Mouse (Mus musculus) embryonic facial prominence, embryonic 14.5 days (tissue): ENCODE measurements around the gene Psmg4. TPM values are rescaled to one million over a fixed set of nuclear protein-coding genes. Genes with fewer than 3 reads are reported as not detected.

Experiments
- ATAC-seq: fragments of 200-750 bp; cut with Nextera tagmentation; 2 replicates; pipeline ENCODE4 v1.8.0; 2017; ENCODE audit warnings: low read depth, moderate number of reproducible peaks, moderate TSS enrichment
- DNase-seq: peaks from one replicate; pipeline ENCODE4 v3.0.0-alpha.2; 2015; ENCODE audit warnings: low spot score
- H3K27ac ChIP-seq: fragments of 300-500 bp; sonication (generic); replicated peaks from 2 replicates; pipeline ENCODE4 v1.5.1; 2014; ENCODE audit warnings: low read depth, mild to moderate bottlenecking, low read length, moderate library complexity
- H3K27me3 ChIP-seq: fragments of 300-500 bp; sonication (generic); replicated peaks from 2 replicates; pipeline ENCODE4 v1.6.1; 2014; ENCODE audit warnings: low read length; ENCODE audit not compliant: control insufficient read depth, insufficient read depth
- H3K36me3 ChIP-seq: fragments of 300-500 bp; sonication (generic); 2 replicates; pipeline ENCODE4 v1.6.1; 2014; ENCODE audit warnings: low read length, mixed read lengths; ENCODE audit not compliant: control insufficient read depth, insufficient read depth
- H3K4me1 ChIP-seq: fragments of 300-500 bp; sonication (generic); 2 replicates; pipeline ENCODE4 v1.6.1; 2014; ENCODE audit warnings: antibody characterized with exemption, low read length; ENCODE audit not compliant: control insufficient read depth, insufficient read depth
- H3K4me2 ChIP-seq: fragments of 300-500 bp; sonication (generic); 2 replicates; pipeline ENCODE4 v1.6.1; 2014; ENCODE audit warnings: low read depth, mild to moderate bottlenecking, low read length, moderate library complexity, mixed read lengths
- H3K4me3 ChIP-seq: fragments of 300-500 bp; sonication (generic); 2 replicates; pipeline ENCODE4 v1.5.1; 2014; ENCODE audit warnings: low read depth, mild to moderate bottlenecking, low read length
- H3K9ac ChIP-seq: fragments of 300-500 bp; sonication (generic); 2 replicates; pipeline ENCODE4 v1.6.1; 2014; ENCODE audit warnings: low read depth, mild to moderate bottlenecking, low read length, moderate library complexity, mixed read lengths
- H3K9me3 ChIP-seq: fragments of 300-500 bp; sonication (generic); 2 replicates; pipeline ENCODE4 v1.6.1; 2016; ENCODE audit warnings: low read length; ENCODE audit not compliant: control insufficient read depth
- WGBS: fragments of 180-500 bp; shearing (Covaris S2); extraction: QIAGEN DNeasy Blood & Tissue Kit; methylation state at CpG from one replicate; pipeline ENCODE4 v1.1.7; 2014; 5-methylcytosine and 5-hydroxymethylcytosine counted together
- polyA plus RNA-seq: library from polyadenylated mRNA; unstranded; fragments of >200 nt; fragmentation: Nextera tagmentation; extraction: Ambion mirVana; gene quantifications from 2 replicates; pipeline ENCODE4 v1.2.1, GENCODE M21; 2014

Psmg4 gene
- polyA plus RNA-seq, 1 experiment from 2014 or later: 76.5 TPM

DNA sequence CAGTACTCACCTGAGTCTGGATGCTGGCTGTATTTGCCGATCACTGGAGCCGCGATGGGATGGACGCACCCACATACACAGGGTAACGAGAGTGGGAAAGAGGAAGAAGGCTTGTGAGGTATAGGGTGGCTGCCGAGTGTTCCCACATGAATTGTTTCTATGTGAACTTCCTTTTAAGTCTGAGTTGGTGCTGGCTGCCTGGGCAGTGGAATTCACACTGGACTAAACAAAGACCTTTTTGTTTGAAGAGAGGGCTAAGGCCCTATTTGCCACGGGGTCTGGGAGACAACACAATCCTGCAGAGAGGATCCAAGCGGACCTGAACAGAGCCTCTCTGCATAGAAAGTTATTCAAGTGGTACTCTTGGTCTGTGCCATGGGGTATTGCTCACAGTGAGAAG, 30.6 kb downstream of the Psmg4 start:
- H3K27me3 ChIP-seq: no peaks in the 10 kb centered on the region
- no peak overlapping the region for H3K27ac ChIP-seq
- peaks cover 5% of the 10 kb centered on the region; the same call in 1 of the 2 replicates for H3K36me3 ChIP-seq
- 53% methylated on average over 8 of the region's 8 CpGs for WGBS
- no peak overlapping the region for H3K4me3 ChIP-seq
- ATAC-seq: no peak
- H3K4me1 ChIP-seq: no peaks in the 10 kb centered on the region
- H3K4me2 ChIP-seq: no peak overlapping the region
- H3K9me3 ChIP-seq: no peaks in the 10 kb centered on the region
- no peak for DNase-seq
- no peak overlapping the region for H3K9ac ChIP-seq

DNA sequence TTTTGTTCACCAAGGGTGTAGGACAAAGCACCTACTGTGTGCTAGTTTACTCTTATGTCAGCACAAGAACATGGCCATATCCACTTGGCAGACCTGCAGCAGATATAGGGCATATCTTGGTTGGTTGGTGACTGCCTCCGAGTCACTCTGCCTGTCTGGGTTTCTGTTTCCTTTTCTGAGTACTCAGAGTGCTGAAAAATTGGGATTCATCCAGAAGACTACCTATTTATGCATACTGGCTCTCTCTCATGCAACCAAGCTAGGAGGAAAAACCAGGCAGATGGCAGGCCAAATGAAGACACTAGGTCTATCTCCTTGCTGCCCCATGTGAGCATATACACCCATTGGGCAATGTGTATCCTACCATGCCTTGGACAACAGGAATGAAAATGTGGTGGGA, 32.9 kb downstream of the Psmg4 start:
- DNase-seq (no peak), ATAC-seq (no peak)
- no peak overlapping the region for H3K4me3 ChIP-seq
- H3K27ac ChIP-seq: no peak overlapping the region
- no peak overlapping the region for H3K4me2 ChIP-seq
- no peaks in the 10 kb centered on the region for H3K27me3 ChIP-seq
- H3K4me1 ChIP-seq: no peaks in the 10 kb centered on the region
- no peaks in the 10 kb centered on the region for H3K9me3 ChIP-seq
- no peak overlapping the region for H3K9ac ChIP-seq
- peaks cover 5% of the 10 kb centered on the region; the same call in 1 of the 2 replicates for H3K36me3 ChIP-seq
- 100% methylated on average over 1 of the region's 1 CpGs for WGBS

DNA sequence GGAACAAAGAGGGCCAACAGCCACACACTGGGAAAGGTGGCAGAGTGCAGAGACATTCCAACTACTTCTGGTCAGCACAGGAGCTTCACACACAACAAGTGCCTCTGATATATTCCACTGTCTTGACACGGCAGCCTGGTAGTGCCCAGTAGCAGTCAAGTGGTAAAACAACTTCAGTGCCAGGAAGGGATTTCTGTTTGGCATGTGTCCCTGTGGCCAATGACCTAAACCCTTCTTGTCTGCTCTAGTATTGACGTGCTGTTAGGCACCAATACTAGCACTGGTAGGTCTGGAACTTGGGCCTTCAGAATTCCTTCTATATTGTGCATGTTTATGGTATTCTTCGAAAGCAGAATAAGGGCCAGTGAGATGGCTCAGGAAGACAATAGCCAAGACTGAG, 42.5 kb downstream of the Psmg4 start:
- no peaks in the 10 kb centered on the region for H3K36me3 ChIP-seq
- no peak overlapping the region for H3K4me2 ChIP-seq
- ATAC-seq (no peak), DNase-seq (no peak)
- no peaks in the 10 kb centered on the region for H3K4me1 ChIP-seq
- no peaks in the 10 kb centered on the region for H3K27me3 ChIP-seq
- no peak overlapping the region for H3K4me3 ChIP-seq
- H3K9ac ChIP-seq: no peak overlapping the region
- H3K27ac ChIP-seq: no peak overlapping the region
- 92% methylated on average over 3 of the region's 3 CpGs for WGBS
- no peaks in the 10 kb centered on the region for H3K9me3 ChIP-seq

DNA sequence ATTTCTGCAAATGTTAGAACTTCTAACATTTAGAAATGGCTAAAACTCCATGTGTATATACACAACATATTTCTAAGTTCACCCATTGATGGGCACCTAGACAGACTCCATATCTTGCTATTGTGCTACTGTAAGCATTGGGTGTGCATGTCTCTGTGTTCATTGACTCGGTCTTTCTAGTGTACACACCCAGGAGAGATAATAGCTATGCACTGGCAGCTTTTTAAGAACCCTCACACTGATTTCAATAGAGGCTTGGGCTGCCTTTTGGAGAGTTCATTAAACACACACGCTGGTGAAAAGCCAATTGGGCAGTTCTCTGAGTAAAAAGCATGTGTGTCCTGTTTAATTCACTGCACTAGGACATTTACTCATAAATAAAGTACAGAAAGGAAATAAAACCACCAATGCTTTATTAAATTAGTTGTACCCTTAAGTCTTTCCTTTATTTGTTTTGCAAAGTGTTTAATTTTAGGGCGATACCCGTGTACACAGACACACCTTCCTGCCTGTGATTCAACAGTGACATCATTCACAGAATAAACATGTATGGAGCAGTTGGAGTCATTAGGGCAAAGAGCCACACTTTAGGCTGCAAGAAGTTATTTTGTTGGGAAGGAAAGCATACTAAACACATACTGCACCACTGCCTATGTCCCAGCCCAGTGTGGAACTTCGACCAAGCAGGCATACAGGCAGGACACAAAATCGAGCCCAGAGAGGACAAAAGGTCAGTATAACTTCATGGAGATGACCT, 45.1 kb downstream of the Psmg4 start:
- DNase-seq: no peak
- no peak overlapping the region for H3K4me2 ChIP-seq
- no peak overlapping the region for H3K4me3 ChIP-seq
- 78% methylated on average over 6 of the region's 6 CpGs for WGBS
- no peaks in the 10 kb centered on the region for H3K36me3 ChIP-seq
- H3K9ac ChIP-seq: no peak overlapping the region
- H3K4me1 ChIP-seq: no peaks in the 10 kb centered on the region
- no peak for ATAC-seq
- no peaks in the 10 kb centered on the region for H3K27me3 ChIP-seq
- no peak overlapping the region for H3K27ac ChIP-seq
- H3K9me3 ChIP-seq: no peaks in the 10 kb centered on the region

DNA sequence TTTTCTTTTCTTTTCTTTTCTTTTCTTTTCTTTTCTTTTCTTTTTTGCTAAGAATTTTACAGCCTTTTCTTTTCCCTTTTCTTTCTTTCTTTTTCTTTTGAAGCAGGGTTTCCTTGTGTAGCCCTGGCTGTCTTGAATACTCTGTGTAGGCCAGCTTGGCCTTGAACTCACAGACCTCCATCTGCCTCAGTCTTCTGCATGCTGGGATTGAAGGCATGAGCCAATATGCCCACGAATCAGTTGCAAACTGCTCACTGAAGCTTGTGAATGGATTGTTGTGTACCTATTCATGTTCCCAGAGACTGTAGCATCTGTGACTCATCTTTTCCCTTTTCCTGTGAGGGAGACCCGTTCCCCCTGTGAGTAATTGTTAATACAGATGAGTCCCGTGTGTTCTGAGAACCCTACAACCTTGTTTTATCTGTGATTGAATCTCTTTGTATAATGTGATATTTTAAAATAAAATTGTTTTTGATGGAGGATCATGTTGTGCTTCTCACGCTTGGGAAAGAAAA, 48.6 kb downstream of the Psmg4 start:
- H3K9ac ChIP-seq: no peak overlapping the region
- H3K4me2 ChIP-seq: no peak overlapping the region
- WGBS: 51% methylated on average over 4 of the region's 4 CpGs
- no peak overlapping the region for H3K4me3 ChIP-seq
- H3K27ac ChIP-seq: no peak overlapping the region
- no peaks in the 10 kb centered on the region for H3K36me3 ChIP-seq
- DNase-seq: no peak
- no peaks in the 10 kb centered on the region for H3K9me3 ChIP-seq
- ATAC-seq: no peak
- no peaks in the 10 kb centered on the region for H3K27me3 ChIP-seq
- H3K4me1 ChIP-seq: 0 out of 2 replicates have a peak, but pooled peaks cover 2% of the 10 kb centered on the region

DNA sequence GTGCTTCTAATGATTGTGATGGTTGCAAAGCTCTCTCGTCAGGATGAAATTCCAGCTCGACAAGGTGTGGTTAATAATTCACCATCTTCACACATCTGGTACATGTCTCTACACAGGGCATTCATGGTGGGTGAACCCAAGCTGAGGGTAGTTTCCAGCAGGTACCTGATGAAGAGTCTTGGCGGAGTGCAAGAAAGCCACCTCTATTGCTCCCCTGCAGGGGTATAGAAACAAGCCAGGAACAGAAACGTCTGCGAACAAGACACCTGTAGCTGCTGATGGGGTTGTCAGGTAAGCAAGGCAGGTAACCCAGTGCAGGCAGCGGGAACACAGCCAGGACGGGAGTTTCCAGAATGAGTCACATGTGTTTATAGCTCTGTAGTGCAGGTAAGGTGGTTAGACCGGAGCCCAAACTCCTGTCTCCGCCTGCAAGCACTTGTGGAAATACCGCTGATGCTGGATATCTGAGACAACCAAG, 50.0 kb downstream of the Psmg4 start:
- WGBS: 58% methylated on average over 10 of the region's 10 CpGs
- no peaks in the 10 kb centered on the region for H3K9me3 ChIP-seq
- DNase-seq (peak; percentile 83), ATAC-seq (peak; percentile 82)
- no peak overlapping the region for H3K9ac ChIP-seq
- no peaks in the 10 kb centered on the region for H3K36me3 ChIP-seq
- 0 out of 2 replicates have a peak, but pooled peaks cover 2% of the 10 kb centered on the region for H3K4me1 ChIP-seq
- no peak overlapping the region for H3K4me2 ChIP-seq
- no peak overlapping the region for H3K27ac ChIP-seq
- H3K27me3 ChIP-seq: no peaks in the 10 kb centered on the region
- H3K4me3 ChIP-seq: no peak overlapping the region

DNA sequence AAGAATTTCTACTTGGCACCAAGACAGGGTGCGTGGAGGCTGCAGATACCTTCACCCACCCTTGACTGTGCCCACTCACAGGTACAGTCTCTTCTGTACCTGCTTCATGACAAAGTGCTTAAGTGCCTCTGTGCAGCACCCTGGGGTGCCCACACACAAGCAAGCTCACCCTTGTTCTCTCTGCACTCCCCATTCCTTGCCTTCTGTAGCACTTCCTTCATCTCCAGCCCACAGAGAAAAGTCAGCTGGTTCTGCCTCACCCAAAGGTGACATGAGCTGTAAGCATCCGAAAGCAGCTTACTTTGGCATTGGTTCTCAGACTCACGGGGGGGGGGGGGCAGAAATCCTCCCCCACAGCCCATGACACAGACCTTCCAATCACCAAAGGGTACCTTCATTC, 52.1 kb downstream of the Psmg4 start:
- Histone ChIP-seq H3K27me3 (no peaks in the 10 kb centered on the region), H3K4me3 (no peak overlapping the region), H3K9ac (no peak overlapping the region), H3K27ac (no peak overlapping the region), H3K4me1 (0 out of 2 replicates have a peak, but pooled peaks cover 2% of the 10 kb centered on the region), H3K9me3 (no peaks in the 10 kb centered on the region), H3K4me2 (no peak overlapping the region), H3K36me3 (no peaks in the 10 kb centered on the region)
- DNase-seq: no peak
- 81% methylated on average over 3 of the region's 3 CpGs for WGBS
- ATAC-seq: no peak

DNA sequence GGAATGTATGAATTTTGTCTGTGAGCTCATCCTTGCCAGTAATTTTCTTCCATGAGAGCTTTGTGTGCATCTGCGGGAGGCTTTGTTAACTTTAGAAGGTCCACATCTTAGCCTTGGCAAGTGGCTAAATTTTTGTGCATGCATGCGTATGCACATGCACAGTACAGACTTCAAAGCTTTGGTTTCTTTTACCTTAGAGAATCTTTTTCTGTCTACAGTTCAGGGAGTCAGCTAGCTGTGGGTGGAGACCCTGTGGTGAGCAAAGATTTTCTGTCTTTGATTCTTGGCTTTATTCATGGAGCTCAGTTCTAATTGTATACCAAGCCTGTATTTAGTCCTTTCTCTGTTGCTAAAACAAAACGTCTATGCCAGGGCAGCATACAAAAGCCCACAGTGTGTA, 56.0 kb downstream of the Psmg4 start:
- Histone ChIP-seq H3K4me3 (no peak overlapping the region), H3K27ac (no peak overlapping the region), H3K9ac (no peak overlapping the region), H3K27me3 (no peaks in the 10 kb centered on the region), H3K4me1 (0 out of 2 replicates have a peak, but pooled peaks cover 7% of the 10 kb centered on the region), H3K36me3 (no peaks in the 10 kb centered on the region), H3K9me3 (no peaks in the 10 kb centered on the region), H3K4me2 (no peak overlapping the region)
- WGBS: 77% methylated on average over 3 of the region's 3 CpGs
- DNase-seq (no peak), ATAC-seq (peak; percentile 64; the same call in 1 of the 2 replicates)

DNA sequence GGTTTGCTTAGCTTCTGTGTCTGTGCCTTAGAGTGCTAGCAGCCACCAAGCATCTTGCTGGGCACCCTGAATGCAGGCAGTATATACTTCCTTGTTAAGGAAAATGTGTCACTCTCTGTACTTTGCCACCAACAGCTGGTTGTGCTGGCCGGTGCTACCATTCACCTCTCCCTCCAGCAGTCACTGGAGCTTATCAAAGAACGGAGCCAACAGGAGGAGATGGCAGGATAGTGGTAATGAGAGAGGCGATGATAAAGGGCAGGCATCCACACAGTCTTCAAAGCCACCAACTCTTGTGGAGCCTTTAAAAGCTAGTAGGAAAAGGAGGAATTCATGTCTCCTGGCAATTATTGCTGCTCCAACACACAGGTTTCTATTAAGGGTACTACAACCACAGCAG, 57.0 kb downstream of the Psmg4 start:
- Histone ChIP-seq H3K4me1 (0 out of 2 replicates have a peak, but pooled peaks cover 4% of the 10 kb centered on the region), H3K27me3 (no peaks in the 10 kb centered on the region), H3K9ac (no peak overlapping the region), H3K27ac (no peak overlapping the region), H3K36me3 (no peaks in the 10 kb centered on the region), H3K9me3 (no peaks in the 10 kb centered on the region), H3K4me2 (no peak overlapping the region), H3K4me3 (no peak overlapping the region)
- WGBS: 82% methylated on average over 3 of the region's 3 CpGs
- ATAC-seq: no peak
- DNase-seq: no peak
